Mouse (Mus musculus): ENCODE data around the gene Cd300lb. TPM values are rescaled to one million over a fixed set of nuclear protein-coding genes. Genes with fewer than 3 reads are reported as not detected.
"Not testable (repeated sequence)": the region's sequence is repeated elsewhere in the genome, so short reads cannot be mapped to it uniquely, and the experiment has no call there.

Cd300lb gene
- total and polyA plus RNA-seq, 3 experiments = 0.16 TPM; not detected in 2

- ATAC-seq (ENCODE audit: extremely low read depth, insufficient number of reproducible peaks, low FRiP score, poor library complexity, severe bottlenecking) (no peak), DNase-seq (ENCODE audit: low spot score) (no peak)
- Histone ChIP-seq H3K27me3 (ENCODE audit: insufficient read depth, low read length) (no peaks in the 10 kb centered on the region), H3K4me3 (ENCODE audit: low read depth, low read length) (no peak overlapping the region), H3K9me3 (replicated peaks) (peaks cover 30% of the 10 kb centered on the region), H3K36me3 (replicated peaks) (no peaks in the 10 kb centered on the region), H3K4me1 (ENCODE audit: insufficient read depth, low read depth, low read length) (no peaks in the 10 kb centered on the region)
- TF ChIP-seq GATA2 (IDR thresholded peaks at IDR 0.05; ENCODE audit: borderline replicate concordance, low read depth, low read length) (no peak), CTCF (IDR thresholded peaks at IDR 0.05; ENCODE audit: low read depth, low read length) (no peak), GATA1 (IDR thresholded peaks at IDR 0.05; ENCODE audit: borderline replicate concordance, low read length) (no peak), POLR2AphosphoS5 (IDR thresholded peaks at IDR 0.05; ENCODE audit: insufficient replicate concordance, low read depth, low read length) (no peak), TAL1 (conservative IDR thresholded peaks at IDR 0.05; ENCODE audit: low read depth, low read length) (no peak)
These were observed 19.2 kb downstream of the Cd300lb start for GRCm38 (mm10) chr11:114914978-114915377.

DNA sequence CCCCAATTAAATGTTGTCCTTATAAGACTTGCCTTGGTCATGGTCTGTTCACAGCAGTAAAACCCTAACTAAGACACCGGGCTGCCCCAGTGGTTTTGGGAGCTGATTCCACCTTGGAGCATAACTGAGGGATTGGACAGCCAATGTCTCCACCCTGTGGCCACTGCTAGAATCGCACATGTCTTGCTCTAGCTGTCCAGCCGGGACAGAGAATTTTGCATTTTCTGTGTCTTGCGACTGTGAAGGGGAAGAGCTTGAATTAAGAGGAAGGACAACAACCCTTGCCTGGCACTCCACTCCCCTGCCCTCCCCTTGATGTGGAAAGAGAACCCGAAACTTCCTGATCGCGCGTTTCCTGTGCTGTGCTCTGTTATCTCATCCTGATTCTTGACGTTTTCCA lies 21.3 kb downstream of the Cd300lb start:
- Histone ChIP-seq H3K27me3 (ENCODE audit: insufficient read depth, low read length) (no peaks in the 10 kb centered on the region), H3K4me3 (ENCODE audit: low read depth, low read length) (no peak overlapping the region), H3K36me3 (replicated peaks) (no peaks in the 10 kb centered on the region), H3K4me1 (ENCODE audit: insufficient read depth, low read depth, low read length) (no peaks in the 10 kb centered on the region), H3K9me3 (replicated peaks) (peaks cover 22% of the 10 kb centered on the region)
- peak; percentile 3 for DNase-seq (ENCODE audit: low spot score)
- no peak for TF ChIP-seq GATA1 (IDR thresholded peaks at IDR 0.05; ENCODE audit: borderline replicate concordance, low read length)
- TF ChIP-seq POLR2AphosphoS5 (IDR thresholded peaks at IDR 0.05; ENCODE audit: insufficient replicate concordance, low read depth, low read length) = no peak
- no peak for TF ChIP-seq GATA2 (IDR thresholded peaks at IDR 0.05; ENCODE audit: borderline replicate concordance, low read depth, low read length)
- no peak for TF ChIP-seq TAL1 (conservative IDR thresholded peaks at IDR 0.05; ENCODE audit: low read depth, low read length)
- no peak for TF ChIP-seq CTCF (IDR thresholded peaks at IDR 0.05; ENCODE audit: low read depth, low read length)
- no peak for ATAC-seq (ENCODE audit: extremely low read depth, insufficient number of reproducible peaks, low FRiP score, poor library complexity, severe bottlenecking)

GRCm38 (mm10) chr11:114909538-114909937 lies 24.6 kb downstream of the Cd300lb start:
- not testable (repeated sequence) for H3K4me3 ChIP-seq (ENCODE audit: low read depth, low read length); H3K27me3 ChIP-seq (ENCODE audit: insufficient read depth, low read length); H3K36me3 ChIP-seq (replicated peaks); H3K4me1 ChIP-seq (ENCODE audit: insufficient read depth, low read depth, low read length); ATAC-seq (ENCODE audit: extremely low read depth, insufficient number of reproducible peaks, low FRiP score, poor library complexity, severe bottlenecking); DNase-seq (ENCODE audit: low spot score)
- H3K9me3 ChIP-seq (replicated peaks) = peaks cover 25% of the 10 kb centered on the region

GRCm38 (mm10) chr11:114908086-114908485 lies 26.1 kb downstream of the Cd300lb start:
- no peak for TF ChIP-seq POLR2AphosphoS5 (IDR thresholded peaks at IDR 0.05; ENCODE audit: insufficient replicate concordance, low read depth, low read length)
- no peak for TF ChIP-seq CTCF (IDR thresholded peaks at IDR 0.05; ENCODE audit: low read depth, low read length)
- no peak for TF ChIP-seq TAL1 (conservative IDR thresholded peaks at IDR 0.05; ENCODE audit: low read depth, low read length)
- no peak for TF ChIP-seq GATA2 (IDR thresholded peaks at IDR 0.05; ENCODE audit: borderline replicate concordance, low read depth, low read length)
- no peak for TF ChIP-seq GATA1 (IDR thresholded peaks at IDR 0.05; ENCODE audit: borderline replicate concordance, low read length)
- H3K4me1 ChIP-seq (ENCODE audit: insufficient read depth, low read depth, low read length) = no peaks in the 10 kb centered on the region
- peaks cover 34% of the 10 kb centered on the region for H3K9me3 ChIP-seq (replicated peaks)
- H3K27me3 ChIP-seq (ENCODE audit: insufficient read depth, low read length) = no peaks in the 10 kb centered on the region
- no peak overlapping the region for H3K4me3 ChIP-seq (ENCODE audit: low read depth, low read length)
- H3K36me3 ChIP-seq (replicated peaks) = no peaks in the 10 kb centered on the region
- ATAC-seq (ENCODE audit: extremely low read depth, insufficient number of reproducible peaks, low FRiP score, poor library complexity, severe bottlenecking) (no peak), DNase-seq (ENCODE audit: low spot score) (no peak)

GRCm38 (mm10) chr11:114907567-114907966 lies 26.6 kb downstream of the Cd300lb start:
- DNase-seq (ENCODE audit: low spot score) = no peak
- ATAC-seq (ENCODE audit: extremely low read depth, insufficient number of reproducible peaks, low FRiP score, poor library complexity, severe bottlenecking) = no peak
- no peak overlapping the region for H3K4me3 ChIP-seq (ENCODE audit: low read depth, low read length)
- no peaks in the 10 kb centered on the region for H3K4me1 ChIP-seq (ENCODE audit: insufficient read depth, low read depth, low read length)
- no peak for TF ChIP-seq TAL1 (conservative IDR thresholded peaks at IDR 0.05; ENCODE audit: low read depth, low read length)
- no peak for TF ChIP-seq GATA1 (IDR thresholded peaks at IDR 0.05; ENCODE audit: borderline replicate concordance, low read length)
- no peak for TF ChIP-seq POLR2AphosphoS5 (IDR thresholded peaks at IDR 0.05; ENCODE audit: insufficient replicate concordance, low read depth, low read length)
- no peak for TF ChIP-seq CTCF (IDR thresholded peaks at IDR 0.05; ENCODE audit: low read depth, low read length)
- no peak for TF ChIP-seq GATA2 (IDR thresholded peaks at IDR 0.05; ENCODE audit: borderline replicate concordance, low read depth, low read length)
- no peaks in the 10 kb centered on the region for H3K27me3 ChIP-seq (ENCODE audit: insufficient read depth, low read length)
- peaks cover 35% of the 10 kb centered on the region for H3K9me3 ChIP-seq (replicated peaks)
- H3K36me3 ChIP-seq (replicated peaks) = no peaks in the 10 kb centered on the region

GRCm38 (mm10) chr11:114903224-114903623 lies 31.0 kb downstream of the Cd300lb start:
- Histone ChIP-seq H3K4me3 (ENCODE audit: low read depth, low read length) (no peak overlapping the region), H3K9me3 (replicated peaks) (peaks cover 40% of the 10 kb centered on the region), H3K36me3 (replicated peaks) (no peaks in the 10 kb centered on the region), H3K4me1 (ENCODE audit: insufficient read depth, low read depth, low read length) (no peaks in the 10 kb centered on the region), H3K27me3 (ENCODE audit: insufficient read depth, low read length) (no peaks in the 10 kb centered on the region)
- no peak for DNase-seq (ENCODE audit: low spot score)
- no peak for ATAC-seq (ENCODE audit: extremely low read depth, insufficient number of reproducible peaks, low FRiP score, poor library complexity, severe bottlenecking)
- TF ChIP-seq GATA1 (IDR thresholded peaks at IDR 0.05; ENCODE audit: borderline replicate concordance, low read length) (no peak), GATA2 (IDR thresholded peaks at IDR 0.05; ENCODE audit: borderline replicate concordance, low read depth, low read length) (no peak), CTCF (IDR thresholded peaks at IDR 0.05; ENCODE audit: low read depth, low read length) (no peak), POLR2AphosphoS5 (IDR thresholded peaks at IDR 0.05; ENCODE audit: insufficient replicate concordance, low read depth, low read length) (no peak), TAL1 (conservative IDR thresholded peaks at IDR 0.05; ENCODE audit: low read depth, low read length) (no peak)

DNA sequence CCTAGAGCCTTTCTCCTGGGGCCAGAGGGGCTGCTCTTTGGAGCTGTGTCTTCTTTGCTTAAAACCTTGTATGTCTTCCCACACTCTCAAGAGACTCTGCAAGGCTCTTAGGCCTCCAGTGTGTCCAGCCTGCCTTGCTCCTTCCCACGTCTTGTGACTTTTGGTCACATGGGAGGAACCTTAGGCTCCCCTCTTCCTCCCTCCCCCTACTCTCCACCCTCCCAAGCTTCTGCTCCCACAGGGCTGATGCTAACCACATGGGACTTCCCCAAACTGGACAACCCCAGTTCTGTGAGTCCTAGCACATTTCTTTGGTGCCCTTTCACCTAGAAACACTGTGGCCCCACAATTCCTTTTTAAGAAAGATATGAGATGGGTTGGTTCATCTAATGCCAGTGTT lies 36.2 kb downstream of the Cd300lb start:
- no peaks in the 10 kb centered on the region for H3K36me3 ChIP-seq (replicated peaks)
- DNase-seq (ENCODE audit: low spot score) (no peak), ATAC-seq (ENCODE audit: extremely low read depth, insufficient number of reproducible peaks, low FRiP score, poor library complexity, severe bottlenecking) (no peak; the same call in 1 of the 2 replicates)
- peaks cover 38% of the 10 kb centered on the region for H3K9me3 ChIP-seq (replicated peaks)
- H3K4me1 ChIP-seq (ENCODE audit: insufficient read depth, low read depth, low read length) = no peaks in the 10 kb centered on the region
- H3K4me3 ChIP-seq (ENCODE audit: low read depth, low read length) = no peak overlapping the region
- no peaks in the 10 kb centered on the region for H3K27me3 ChIP-seq (ENCODE audit: insufficient read depth, low read length)
- no peak for TF ChIP-seq POLR2AphosphoS5 (IDR thresholded peaks at IDR 0.05; ENCODE audit: insufficient replicate concordance, low read depth, low read length)
- no peak for TF ChIP-seq GATA2 (IDR thresholded peaks at IDR 0.05; ENCODE audit: borderline replicate concordance, low read depth, low read length)
